Comparison of ENCODE assay signal across 9 mouse cellular contexts in genomic region chr11:70755645-70756044, GRCm38 (mm10). TPM values are rescaled to one million over a fixed set of nuclear protein-coding genes. Genes with fewer than 3 reads are reported as not detected.
DNase-seq lines count a peak whose midpoint lies in the region; ATAC-seq and TF ChIP-seq lines count a peak whose summit lies in the region.
"Had no signal": no experiment of that assay in that cellular context is flagged by ENCODE, and none has a peak within 500 bp of the region (broad histone marks: within the 10 kb centered on the region; RNA-seq: fewer than 3 reads in every experiment).

No protein-coding gene starts in this region.

- H3K4me3 ChIP-seq in ES-Bruce4 (ENCODE audit: low read depth, low read length), result no peak overlapping the region
- no peak overlapping the region for H3K4me3 ChIP-seq in heart, embryonic 13.5 days
- H3K4me3 ChIP-seq in megakaryocyte, embryonic 14.5 days (replicated peaks), result peak overlapping the region; percentile 66
- H3K4me3 ChIP-seq: liver, embryonic 15.5 days had no signal

- H3K4me2 ChIP-seq in heart, embryonic 13.5 days, result no peak overlapping the region
- H3K4me2 ChIP-seq: liver, embryonic 15.5 days had no signal

- H3K27me3 ChIP-seq in ES-Bruce4 (ENCODE audit: control insufficient read depth, insufficient read depth, low read length, poor library complexity, severe bottlenecking), result no peaks in the 10 kb centered on the region
- H3K27me3 ChIP-seq in heart, embryonic 13.5 days (replicated peaks), result peaks cover 16% of the 10 kb centered on the region
- peaks cover 28% of the 10 kb centered on the region for H3K27me3 ChIP-seq in megakaryocyte, embryonic 14.5 days (replicated peaks)

- peak; percentile 89 for TF ChIP-seq CTCF in ES-Bruce4 (IDR thresholded peaks at IDR 0.05; ENCODE audit: low read depth, low read length)

- H3K36me3 ChIP-seq in ES-Bruce4 (ENCODE audit: control insufficient read depth, insufficient read depth, low read length, poor library complexity, severe bottlenecking), result no peaks in the 10 kb centered on the region
- no peaks in the 10 kb centered on the region for H3K36me3 ChIP-seq in heart, embryonic 13.5 days
- no peaks in the 10 kb centered on the region for H3K36me3 ChIP-seq in megakaryocyte, embryonic 14.5 days (replicated peaks; ENCODE audit: low read length)
- H3K36me3 ChIP-seq: liver, embryonic 15.5 days had no signal

- H3K27ac ChIP-seq in ES-Bruce4 (ENCODE audit: insufficient read depth, low read length), result no peak overlapping the region
- no peak overlapping the region for H3K27ac ChIP-seq in heart, embryonic 13.5 days (replicated peaks)
- H3K27ac ChIP-seq: liver, embryonic 15.5 days had no signal

- DNase-seq in adrenal gland, adult 18-20 months (ENCODE audit: low spot score in 2 of 2), result peak; percentile 85 to 88
- DNase-seq in embryo, embryonic 11 days, result peak; percentile 80
- peak; percentile 76 for DNase-seq in layer of hippocampus, adult 9-10 months (ENCODE audit: low spot score)
- DNase-seq in right cerebral cortex, postnatal 10 days (ENCODE audit: low spot score in 2 of 2), result peak; percentile 77 to 91
- peak; percentile 86 for DNase-seq in urinary bladder, postnatal 25 days (ENCODE audit: low spot score)

- no peak overlapping the region for H3K9ac ChIP-seq in ES-Bruce4 (ENCODE audit: low read depth, poor library complexity, severe bottlenecking)
- H3K9ac ChIP-seq in heart, embryonic 13.5 days, result peak overlapping the region; percentile 63; the same call in 1 of the 2 replicates
- H3K9ac ChIP-seq: liver, embryonic 15.5 days had no signal

- no peak for TF ChIP-seq EP300 in ES-Bruce4 (IDR thresholded peaks at IDR 0.05; ENCODE audit: insufficient read depth, low read depth, low read length)

- WGBS in heart, embryonic 13.5 days, result 8% methylated on average over 7 of the region's 7 CpGs

- no peak for TF ChIP-seq POLR2A in ES-Bruce4 (IDR thresholded peaks at IDR 0.05; ENCODE audit: insufficient read depth, low read length)

- no peaks in the 10 kb centered on the region for H3K9me3 ChIP-seq in ES-Bruce4 (replicated peaks; ENCODE audit: control insufficient read depth, insufficient read depth, low read length, poor library complexity, severe bottlenecking)
- no peaks in the 10 kb centered on the region for H3K9me3 ChIP-seq in heart, embryonic 13.5 days
- no peaks in the 10 kb centered on the region for H3K9me3 ChIP-seq in megakaryocyte, embryonic 14.5 days
- H3K9me3 ChIP-seq: liver, embryonic 15.5 days had no signal

- no peak for ATAC-seq in heart, embryonic 13.5 days (ENCODE audit: extremely low read depth, insufficient number of reproducible peaks, low FRiP score, low TSS enrichment)

- no peaks in the 10 kb centered on the region for H3K4me1 ChIP-seq in ES-Bruce4 (ENCODE audit: control insufficient read depth, insufficient read depth, low read length)
- H3K4me1 ChIP-seq in heart, embryonic 13.5 days, result no peaks in the 10 kb centered on the region
- H3K4me1 ChIP-seq in megakaryocyte, embryonic 14.5 days, result peaks cover 16% of the 10 kb centered on the region

RNA-seq across cellular contexts. Expression of gene Zfp3, which starts 8.4 kb away (rescaled TPM):
- polyA plus RNA-seq in ES-Bruce4 (2011; ENCODE audit: insufficient read depth, insufficient read length, low read depth, missing spikeins), result 3.3 and 3.6 TPM in 2 replicates
- 1 to 10 TPM; 9.2 to 9.5 TPM for total RNA-seq in adrenal gland, adult 18-20 months (2021)
- polyA plus RNA-seq in heart, embryonic 13.5 days (2015; fragmentation: Nextera tagmentation; extraction: Ambion mirVana), result 8.3 and 9.5 TPM in 2 replicates
- 0.55 TPM in 1 of 2 replicates, not detected in the other for polyA plus RNA-seq in megakaryocyte, embryonic 14.5 days (2012; ENCODE audit: insufficient read depth, low replicate concordance)

RNA-seq across cellular contexts. Expression of gene Kif1c, which starts 55.3 kb away (rescaled TPM):
- 38.2 and 42.2 TPM in 2 replicates for polyA plus RNA-seq in ES-Bruce4 (2011; ENCODE audit: insufficient read depth, insufficient read length, low read depth, missing spikeins)
- 100 to 1,000 TPM; 153 to 212 TPM for total RNA-seq in adrenal gland, adult 18-20 months (2021)
- 4.0 and 4.3 TPM in 2 replicates for polyA plus RNA-seq in heart, embryonic 13.5 days (2015; fragmentation: Nextera tagmentation; extraction: Ambion mirVana)
- 6.4 and 13.9 TPM in 2 replicates for polyA plus RNA-seq in megakaryocyte, embryonic 14.5 days (2012; ENCODE audit: insufficient read depth, low replicate concordance)

RNA-seq across cellular contexts. Expression of gene Inca1, which starts 55.7 kb away (rescaled TPM):
- polyA plus RNA-seq in ES-Bruce4 (2011; ENCODE audit: insufficient read depth, insufficient read length, low read depth, missing spikeins), result 4.4 and 4.5 TPM in 2 replicates
- 10 to 100 TPM in 1 of 2 experiments, 1 to 10 TPM in 1; 6.8 to 14.0 TPM for total RNA-seq in adrenal gland, adult 18-20 months (2021)
- 1.8 and 2.0 TPM in 2 replicates for polyA plus RNA-seq in heart, embryonic 13.5 days (2015; fragmentation: Nextera tagmentation; extraction: Ambion mirVana)
- polyA plus RNA-seq in megakaryocyte, embryonic 14.5 days (2012; ENCODE audit: insufficient read depth, low replicate concordance), result not detected in 2 replicates

RNA-seq across cellular contexts. Expression of gene Scimp, which starts 56.7 kb away (rescaled TPM):
- polyA plus RNA-seq in ES-Bruce4 (2011; ENCODE audit: insufficient read depth, insufficient read length, low read depth, missing spikeins), result not detected in 2 replicates
- total RNA-seq in adrenal gland, adult 18-20 months (2021), result 1 to 10 TPM; 1.1 to 1.9 TPM
- 0.13 TPM in 1 of 2 replicates, not detected in the other for polyA plus RNA-seq in heart, embryonic 13.5 days (2015; fragmentation: Nextera tagmentation; extraction: Ambion mirVana)
- polyA plus RNA-seq in megakaryocyte, embryonic 14.5 days (2012; ENCODE audit: insufficient read depth, low replicate concordance), result not detected in 2 replicates
